In genomic region chr14:9658445-9658844, GRCm38 (mm10) we compare ENCODE assay signal across 16 mouse cellular contexts.
"Had no signal": no experiment of that assay in that cellular context is flagged by ENCODE, and none has a peak within 500 bp of the region (broad histone marks: within the 10 kb centered on the region; RNA-seq: fewer than 3 reads in every experiment).

No protein-coding gene starts in this region.

- H3K36me3 ChIP-seq: neural tube, embryonic 13.5 days; neural tube, embryonic 15.5 days; stomach, embryonic 15.5 days had no signal

- H3K4me1 ChIP-seq: neural tube, embryonic 13.5 days; neural tube, embryonic 15.5 days; stomach, embryonic 15.5 days had no signal

- DNase-seq: retina, postnatal 1 day; right cerebral cortex, adult 18-20 months; right cerebral cortex, postnatal 14 days; right cerebral cortex, postnatal 25 days; right cerebral cortex, postnatal 4 days; spleen, adult 18-20 months; thymus, adult 18-20 months; thymus, adult 2 months; thymus, postnatal 14 days; thymus, postnatal 25 days; thymus, postnatal 36 days; thymus, postnatal 4 days had no signal

- H3K27ac ChIP-seq: neural tube, embryonic 13.5 days; neural tube, embryonic 15.5 days; stomach, embryonic 15.5 days; stomach, postnatal 0 days had no signal

- H3K9me3 ChIP-seq: neural tube, embryonic 13.5 days; neural tube, embryonic 15.5 days; stomach, embryonic 15.5 days had no signal

- H3K4me3 ChIP-seq: neural tube, embryonic 13.5 days; neural tube, embryonic 15.5 days; stomach, embryonic 15.5 days had no signal

- H3K9ac ChIP-seq: neural tube, embryonic 13.5 days; neural tube, embryonic 15.5 days; stomach, embryonic 15.5 days had no signal
